Mouse (Mus musculus) forebrain, embryonic 12.5 days (tissue): Measurements from ENCODE around the gene Pcmt1. TPM values are rescaled to one million over a fixed set of nuclear protein-coding genes. Genes with fewer than 3 reads are reported as not detected.

ENCODE experiments used
- ATAC-seq: fragments of 200-750 bp; cut with Nextera tagmentation; 2 replicates; pipeline ENCODE4 v1.8.0; 2017; ENCODE audit warnings: moderate TSS enrichment; ENCODE audit not compliant: low FRiP score
- H3K27ac ChIP-seq: fragments of 300-500 bp; sonication (generic); 2 replicates; pipeline ENCODE4 v1.5.1; 2016; ENCODE audit warnings: mild to moderate bottlenecking
- H3K27me3 ChIP-seq: fragments of 300-500 bp; sonication (generic); 2 replicates; pipeline ENCODE4 v1.6.1; 2016; ENCODE audit warnings: mild to moderate bottlenecking
- H3K36me3 ChIP-seq: fragments of 300-500 bp; sonication (generic); replicated peaks from 2 replicates; pipeline ENCODE4 v1.6.1; 2016; ENCODE audit warnings: mild to moderate bottlenecking
- H3K4me1 ChIP-seq: fragments of 300-500 bp; sonication (generic); 2 replicates; pipeline ENCODE4 v1.6.1; 2016
- H3K4me2 ChIP-seq: fragments of 300-500 bp; sonication (generic); 2 replicates; pipeline ENCODE4 v1.6.1; 2016; ENCODE audit warnings: mild to moderate bottlenecking, moderate library complexity
- H3K4me3 ChIP-seq: fragments of 300-500 bp; sonication (generic); replicated peaks from 2 replicates; pipeline ENCODE4 v1.5.1; 2016; ENCODE audit warnings: mild to moderate bottlenecking
- H3K9ac ChIP-seq: fragments of 300-500 bp; sonication (generic); 2 replicates; pipeline ENCODE4 v1.6.1; 2016; ENCODE audit warnings: mild to moderate bottlenecking
- H3K9me3 ChIP-seq: fragments of 300-500 bp; sonication (generic); 2 replicates; pipeline ENCODE4 v1.6.1; 2016
- WGBS: fragments of 180-500 bp; shearing (Covaris S2); methylation state at CpG from one replicate; pipeline ENCODE4 v1.1.7; 2016; 5-methylcytosine and 5-hydroxymethylcytosine counted together
- polyA plus RNA-seq: library from polyadenylated mRNA; unstranded; fragments of >200 nt; fragmentation: Nextera tagmentation; extraction: Ambion mirVana; gene quantifications from 2 replicates; pipeline ENCODE4 v1.2.1, GENCODE M21; 2016

The Pcmt1 gene
- polyA plus RNA-seq, 1 experiment from 2014 or later = 139 TPM

GRCm38 (mm10) chr10:7581401-7581800, 99.5 kb downstream of the Pcmt1 start:
- 88% methylated on average over 2 of the region's 2 CpGs for WGBS
- ATAC-seq = no peak
- H3K4me1 ChIP-seq = peaks cover 4% of the 10 kb centered on the region; the same call in 1 of the 2 replicates
- no peak overlapping the region for H3K9ac ChIP-seq
- no peak overlapping the region for H3K4me2 ChIP-seq
- H3K36me3 ChIP-seq = no peaks in the 10 kb centered on the region
- H3K27ac ChIP-seq = no peak overlapping the region
- no peaks in the 10 kb centered on the region for H3K9me3 ChIP-seq
- peaks cover 4% of the 10 kb centered on the region; the same call in 1 of the 2 replicates for H3K27me3 ChIP-seq
- no peak overlapping the region for H3K4me3 ChIP-seq

Other genes starting within 250 kb of the Pcmt1 start
- 0.82 and 1.1 TPM in 2 replicates for gene Ulbp1, start 207.5 kb downstream of the Pcmt1 start, polyA plus RNA-seq
- gene Lrp11, start 91.3 kb downstream of the Pcmt1 start, polyA plus RNA-seq = 20.1 and 25.7 TPM in 2 replicates
- gene Nup43, start 13.6 kb downstream of the Pcmt1 start, polyA plus RNA-seq = 54.0 and 59.7 TPM in 2 replicates
- 15.0 and 17.5 TPM in 2 replicates for gene Lats1, start 78 bp upstream of the Pcmt1 start, polyA plus RNA-seq
- 59.1 and 59.8 TPM in 2 replicates for gene Katna1, start 44.9 kb upstream of the Pcmt1 start, polyA plus RNA-seq
- 53.4 and 55.6 TPM in 2 replicates for gene Ginm1, start 111.7 kb upstream of the Pcmt1 start, polyA plus RNA-seq
- gene Ppil4, start 111.8 kb upstream of the Pcmt1 start, polyA plus RNA-seq = 52.4 and 55.1 TPM in 2 replicates
- 0.05 TPM in 1 of 2 replicates, not detected in the other for gene Zc3h12d, start 151.3 kb upstream of the Pcmt1 start, polyA plus RNA-seq